Mouse (Mus musculus) lung, adult 2 months (tissue): ENCODE results near the gene Bri3bp. TPM values are rescaled to one million over a fixed set of nuclear protein-coding genes. Genes with fewer than 3 reads are reported as not detected.

ENCODE experiments used
- DNase-seq: peaks from one replicate; pipeline ENCODE4 v3.0.0; 2022
- H3K4me1 ChIP-seq: fragments of 200-500 bp; 2 replicates; pipeline ENCODE4 v1.6.1; 2011; ENCODE audit warnings: low read length; ENCODE audit not compliant: control insufficient read depth, insufficient read depth
- H3K4me3 ChIP-seq: fragments of 200-500 bp; replicated peaks from 2 replicates; pipeline ENCODE3; 2011; ENCODE audit warnings: low read depth, mild to moderate bottlenecking, control low read depth, low read length; ENCODE audit errors: extremely low read depth
- CTCF ChIP-seq: fragments of 200-500 bp; IDR thresholded peaks from 2 replicates; pipeline ENCODE4 v1.5.1; 2011; ENCODE audit warnings: mild to moderate bottlenecking, low read length, control low read depth; ENCODE audit not compliant: insufficient read depth
- POLR2A ChIP-seq: fragments of 200-500 bp; IDR thresholded peaks from 2 replicates; pipeline ENCODE4 v1.6.1; 2011; ENCODE audit warnings: low read depth, mild to moderate bottlenecking, control low read depth, low read length, borderline replicate concordance; ENCODE audit errors: extremely low read depth
- WGBS: fragments of 180-500 bp; shearing (Covaris S2); methylation state at CpG from one replicate; pipeline ENCODE4 v1.1.7; 2018; 5-methylcytosine and 5-hydroxymethylcytosine counted together
- polyA plus RNA-seq: library from polyadenylated mRNA; depleted of rRNA; stranded (reverse); fragments of >200 nt; gene quantifications from 2 replicates; pipeline ENCODE4 v1.2.3, GENCODE M21; 2012

The Bri3bp gene
- polyA plus RNA-seq, 1 experiment = 8.2 TPM

- WGBS = 81% methylated on average over 14 of the region's 14 CpGs
- TF ChIP-seq POLR2A = no peak
- TF ChIP-seq CTCF = no peak
- no peak for DNase-seq
- Histone ChIP-seq H3K4me3 (no peak overlapping the region), H3K4me1 (no peaks in the 10 kb centered on the region; the same call in 1 of the 2 replicates)
These were observed 25.9 kb downstream of the Bri3bp start for GRCm38 (mm10) chr5:125467261-125467660.

DNA sequence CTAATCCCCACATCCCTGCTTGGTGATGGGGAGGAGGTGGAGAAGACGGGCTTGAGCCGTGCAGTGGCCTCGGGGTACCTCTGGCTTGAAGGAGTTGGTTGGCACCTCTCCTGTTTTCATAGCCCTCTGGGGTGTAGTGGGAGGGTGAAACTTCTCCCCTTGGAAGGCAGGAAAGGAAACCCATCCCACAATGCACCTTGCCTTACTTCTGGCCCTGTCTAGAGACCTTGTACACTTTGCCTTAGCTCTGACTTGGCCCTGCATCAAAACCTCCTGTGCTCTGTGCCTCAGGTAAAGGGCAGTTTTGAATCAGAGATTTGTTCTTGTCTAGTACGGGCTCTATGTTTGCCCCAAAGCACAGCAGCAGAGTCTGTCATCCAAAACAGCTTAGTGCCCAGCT lies 29.3 kb downstream of the Bri3bp start:
- Histone ChIP-seq H3K4me3 (no peak overlapping the region), H3K4me1 (no peaks in the 10 kb centered on the region)
- no peak for DNase-seq
- TF ChIP-seq POLR2A (no peak), CTCF (no peak)
- 85% methylated on average over 4 of the region's 4 CpGs for WGBS

DNA sequence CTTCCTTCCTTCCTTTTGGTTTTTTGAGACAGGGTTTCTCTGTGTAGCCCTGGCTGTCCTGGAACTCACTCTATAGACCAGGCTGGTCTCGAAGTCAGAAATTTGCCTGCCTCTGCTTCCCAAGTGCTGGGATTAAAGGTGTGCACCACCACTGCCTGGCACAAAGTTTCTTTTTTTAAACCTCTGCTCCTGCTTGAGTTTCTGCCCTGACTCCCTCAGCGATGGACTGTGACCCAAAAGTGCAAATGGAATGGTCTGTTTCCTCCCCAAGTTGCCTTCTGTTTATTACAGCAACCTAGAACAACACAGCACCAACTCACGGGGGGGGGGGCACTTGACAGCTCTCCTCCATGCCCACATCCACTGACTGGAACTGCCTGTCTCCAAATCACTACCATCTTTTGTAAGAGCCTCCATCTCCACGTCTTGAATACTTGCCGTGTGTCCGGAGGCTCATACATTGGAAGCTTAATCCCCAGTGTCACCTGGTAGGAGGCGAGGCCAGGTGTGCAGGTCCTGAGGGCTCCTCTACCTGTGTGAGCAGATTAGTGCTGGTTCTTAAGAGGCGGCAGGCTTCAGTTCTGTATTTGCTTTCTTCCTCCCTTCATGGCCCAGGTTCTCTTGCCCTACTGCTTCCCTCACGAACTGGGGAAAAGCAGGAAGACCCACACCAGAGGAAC lies 31.6 kb downstream of the Bri3bp start:
- 67% methylated on average over 9 of the region's 9 CpGs for WGBS
- H3K4me3 ChIP-seq = no peak overlapping the region
- DNase-seq = no peak
- peaks cover 2% of the 10 kb centered on the region; the same call in 1 of the 2 replicates for H3K4me1 ChIP-seq
- TF ChIP-seq POLR2A = no peak
- TF ChIP-seq CTCF = no peak

DNA sequence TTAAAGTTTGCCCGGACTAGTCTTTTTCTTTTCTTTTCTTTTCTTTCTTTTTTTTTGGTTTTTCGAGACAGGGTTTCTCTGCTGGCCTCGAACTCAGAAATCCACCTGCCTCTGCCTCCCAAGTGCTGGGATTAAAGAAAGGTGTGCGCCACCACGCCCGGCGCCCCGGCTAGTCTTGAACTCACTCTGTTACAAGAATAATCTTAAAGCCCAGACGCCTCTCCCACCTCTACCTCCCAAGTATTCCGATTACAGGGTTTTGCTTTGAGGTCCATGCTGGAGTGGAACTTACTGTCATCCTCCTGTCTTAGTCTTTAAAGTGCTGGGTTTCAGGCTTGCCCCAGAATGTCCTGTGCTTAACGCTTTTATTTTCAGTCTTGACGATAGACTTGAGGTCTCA lies 33.7 kb downstream of the Bri3bp start:
- no peak overlapping the region for H3K4me3 ChIP-seq
- H3K4me1 ChIP-seq = peaks cover 2% of the 10 kb centered on the region; the same call in 1 of the 2 replicates
- no peak for DNase-seq
- WGBS = 61% methylated on average over 12 of the region's 12 CpGs
- TF ChIP-seq POLR2A (no peak), CTCF (no peak)

DNA sequence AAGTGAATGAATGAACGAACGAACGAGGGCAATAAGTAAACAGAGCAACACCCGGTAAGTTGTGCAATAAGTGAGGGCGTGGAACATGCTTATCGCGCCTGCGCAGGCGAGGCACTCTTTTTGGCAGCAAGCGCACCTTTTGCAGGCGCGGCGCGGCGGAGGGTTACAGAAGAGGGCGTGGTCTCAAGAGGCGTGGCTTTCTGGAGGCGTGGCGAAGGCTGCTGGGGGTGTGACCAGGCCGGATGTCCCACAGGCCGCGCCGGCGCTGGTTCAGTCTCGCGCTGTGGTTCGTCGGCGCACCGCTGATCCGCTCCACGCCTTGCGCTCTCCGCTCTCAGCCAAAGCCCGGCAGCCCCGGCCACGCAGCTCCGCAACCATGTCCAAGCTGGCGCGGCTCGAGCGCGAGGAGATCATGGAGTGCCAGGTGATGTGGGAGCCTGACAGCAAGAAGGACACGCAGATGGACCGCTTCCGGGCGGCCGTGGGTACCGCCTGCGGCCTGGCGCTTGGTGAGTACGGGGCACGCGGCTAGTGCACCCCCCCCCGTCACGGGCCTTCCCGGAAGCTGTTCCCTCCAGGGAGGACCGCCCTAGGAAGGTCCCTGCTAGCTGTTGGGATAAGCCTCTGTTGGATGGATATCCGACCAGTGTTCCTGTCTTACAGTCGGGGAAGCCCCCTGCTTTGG lies 34.4 kb downstream of the Bri3bp start, which contains the start of gene Aacs:
TSS of gene Aacs (plus strand) at position 214 of the 685 bp plus-strand sequence.
- peak; percentile 99 for DNase-seq
- TF ChIP-seq POLR2A = peak; percentile 90; the same call in 1 of the 2 replicates
- TF ChIP-seq CTCF = no peak
- WGBS = 1% methylated on average over 59 of the region's 60 CpGs
- peaks cover 2% of the 10 kb centered on the region; the same call in 1 of the 2 replicates for H3K4me1 ChIP-seq
- H3K4me3 ChIP-seq = peak within 1 kb of the TSS; percentile 87

GRCm38 (mm10) chr5:125476286-125476625 lies 34.9 kb downstream of the Bri3bp start:
- DNase-seq = peak; percentile 31
- peaks cover 2% of the 10 kb centered on the region; the same call in 1 of the 2 replicates for H3K4me1 ChIP-seq
- H3K4me3 ChIP-seq = peak overlapping the region; percentile 87
- 18% methylated on average over 5 of the region's 5 CpGs for WGBS
- TF ChIP-seq POLR2A (no peak), CTCF (no peak)

DNA sequence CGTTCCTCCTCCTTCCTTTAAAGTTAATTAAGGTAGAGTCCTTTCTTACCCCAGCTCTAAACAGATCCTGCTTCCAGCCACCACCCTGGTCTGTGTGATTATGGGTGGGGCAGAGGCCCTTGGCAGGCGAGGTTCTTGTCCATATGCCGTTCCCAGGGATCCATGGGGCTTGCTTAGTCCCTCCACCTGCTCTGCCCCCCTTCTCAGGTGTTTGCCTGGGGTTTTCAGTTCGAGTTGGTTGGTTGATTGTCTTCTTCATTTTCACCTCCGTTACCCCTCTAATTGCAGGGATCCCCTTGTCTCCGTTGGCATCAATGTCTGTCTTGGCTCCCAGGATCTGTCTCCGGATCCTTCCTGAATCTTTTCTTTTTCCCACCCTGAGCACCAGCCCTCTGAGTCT lies 35.4 kb downstream of the Bri3bp start:
- WGBS = 64% methylated on average over 7 of the region's 7 CpGs
- Histone ChIP-seq H3K4me3 (no peak overlapping the region), H3K4me1 (peaks cover 2% of the 10 kb centered on the region; the same call in 1 of the 2 replicates)
- TF ChIP-seq CTCF = no peak
- no peak for TF ChIP-seq POLR2A
- DNase-seq = no peak

DNA sequence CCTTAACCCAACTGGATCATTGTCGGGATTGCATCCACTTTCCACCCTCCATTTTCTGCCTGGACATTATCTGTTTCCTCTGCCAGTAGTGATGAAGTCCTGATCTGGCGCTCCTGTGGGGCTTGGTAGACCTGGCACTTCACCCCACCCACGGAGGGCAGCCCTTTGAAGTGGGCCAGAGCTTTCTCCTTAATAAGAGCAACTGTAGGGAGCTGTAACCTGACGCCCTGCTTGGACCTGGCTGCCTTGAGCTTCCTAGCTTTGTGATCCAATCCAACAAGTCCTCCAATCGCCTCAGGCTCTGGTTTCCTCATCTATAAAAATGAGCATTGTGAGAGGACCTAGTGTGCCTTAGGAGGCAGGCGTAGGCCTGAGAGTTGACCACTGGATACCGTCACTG lies 36.2 kb downstream of the Bri3bp start:
- WGBS = 76% methylated on average over 7 of the region's 7 CpGs
- DNase-seq = no peak
- Histone ChIP-seq H3K4me3 (no peak overlapping the region), H3K4me1 (peaks cover 2% of the 10 kb centered on the region; the same call in 1 of the 2 replicates)
- no peak for TF ChIP-seq POLR2A
- TF ChIP-seq CTCF = no peak

GRCm38 (mm10) chr5:125478037-125478436 lies 36.7 kb downstream of the Bri3bp start:
- WGBS = 82% methylated on average over 7 of the region's 7 CpGs

More at GRCm38 (mm10) chr5:125478037-125478436, 36.7 kb downstream of the Bri3bp start:
- DNase-seq = no peak
- TF ChIP-seq CTCF = no peak
- TF ChIP-seq POLR2A = no peak
- peaks cover 2% of the 10 kb centered on the region; the same call in 1 of the 2 replicates for H3K4me1 ChIP-seq
- no peak overlapping the region for H3K4me3 ChIP-seq
